ENCODE assay signal across 14 mouse cellular contexts in genomic region chrX:11585353-11585752, GRCm38 (mm10).
"Had no signal": no experiment of that assay in that cellular context is flagged by ENCODE, and none has a peak within 500 bp of the region (broad histone marks: within the 10 kb centered on the region; RNA-seq: fewer than 3 reads in every experiment).

No protein-coding gene starts in this region.

- DNase-seq: kidney, adult 18-20 months; kidney, postnatal 25 days; layer of hippocampus, adult 9-11 months; liver, embryonic 13.5 days; lung, adult 2 months; lung, postnatal 14 days; lung, postnatal 4 days; midbrain, embryonic 14.5 days; right cerebral cortex, postnatal 25 days; spleen, adult 18-20 months; thymus, postnatal 25 days had no signal

- H3K9ac ChIP-seq: liver, embryonic 13.5 days; stomach, embryonic 15.5 days had no signal

- H3K36me3 ChIP-seq: liver, embryonic 13.5 days; stomach, embryonic 15.5 days had no signal

- H3K27ac ChIP-seq: layer of hippocampus, adult 2 months; liver, embryonic 13.5 days; stomach, embryonic 15.5 days had no signal

- H3K4me3 ChIP-seq: layer of hippocampus, adult 2 months; liver, embryonic 13.5 days; stomach, embryonic 15.5 days had no signal

- H3K9me3 ChIP-seq: liver, embryonic 13.5 days; stomach, embryonic 15.5 days had no signal

- H3K27me3 ChIP-seq: liver, embryonic 13.5 days; stomach, embryonic 15.5 days had no signal

- H3K4me1 ChIP-seq: liver, embryonic 13.5 days; stomach, embryonic 15.5 days had no signal

- H3K4me2 ChIP-seq: liver, embryonic 13.5 days; midbrain, embryonic 11.5 days; stomach, embryonic 15.5 days had no signal
